8 mouse cellular contexts compared by ENCODE assay signal in the genomic region with DNA sequence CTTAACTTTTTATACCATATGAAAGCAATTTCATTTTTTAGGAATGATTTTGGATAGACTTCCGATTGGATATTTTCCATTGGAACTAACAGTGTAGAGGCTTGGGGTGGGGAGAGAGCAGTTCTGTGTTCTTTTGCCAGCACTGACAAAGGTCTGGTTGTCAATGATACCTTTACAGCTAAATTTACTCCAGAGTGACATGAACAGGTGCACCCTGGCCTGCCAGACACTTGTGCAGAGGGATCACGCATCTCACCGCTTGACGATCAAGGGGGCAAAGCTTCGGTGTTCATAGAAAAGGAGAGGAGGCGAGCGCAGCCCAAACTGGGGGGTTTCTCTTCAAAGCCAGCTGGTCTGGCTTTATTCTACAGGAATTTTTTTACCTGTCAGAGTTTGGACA. TPM values are rescaled to one million over a fixed set of nuclear protein-coding genes. Genes with fewer than 3 reads are reported as not detected.
DNase-seq lines count a peak whose midpoint lies in the region; ATAC-seq lines count a peak whose summit lies in the region.

A gene (plus strand): TSS at position 116 of the 400 bp plus-strand sequence.

- H3K36me3 ChIP-seq in intestine, embryonic 15.5 days = no peaks in the 10 kb centered on the region

- no peak within 1 kb of the TSS for H3K4me2 ChIP-seq in intestine, embryonic 15.5 days (replicated peaks)

- no peak for ATAC-seq in intestine, embryonic 15.5 days
- ATAC-seq in megakaryocyte-erythroid progenitor cell, adult 5-6 weeks (replicated peaks; ENCODE audit: low FRiP score, low TSS enrichment, poor library complexity, severe bottlenecking) = no peak

- no peak within 1 kb of the TSS for H3K4me3 ChIP-seq in intestine, embryonic 15.5 days (replicated peaks)

- no peak within 1 kb of the TSS for H3K27ac ChIP-seq in intestine, embryonic 15.5 days

- H3K9me3 ChIP-seq in intestine, embryonic 15.5 days = no peaks in the 10 kb centered on the region

- 90% methylated on average over 7 of the region's 7 CpGs for WGBS in intestine, embryonic 15.5 days

- no peak within 1 kb of the TSS for H3K9ac ChIP-seq in intestine, embryonic 15.5 days

- no peak for DNase-seq in urinary bladder, adult 2 months (ENCODE audit: low spot score)
- no peak for DNase-seq in urinary bladder, postnatal 4 days (ENCODE audit: low spot score in 2 of 2)
- DNase-seq in gastrocnemius, postnatal 36 days = peak; percentile 52 to 57
- no peak for DNase-seq in cerebellum, adult 11-12 months
- DNase-seq in testis, postnatal 10 days (ENCODE audit: low spot score) = no peak
- no peak for DNase-seq in ovary, postnatal 10 days (ENCODE audit: low spot score)

- intact Hi-C loops in gastrocnemius, postnatal 36 days (cut with DNase I) = no loop called here

- H3K4me1 ChIP-seq in intestine, embryonic 15.5 days (replicated peaks) = no peaks in the 10 kb centered on the region

- H3K27me3 ChIP-seq in intestine, embryonic 15.5 days (replicated peaks) = no peaks in the 10 kb centered on the region

RNA-seq across cellular contexts. Expression of the gene that starts here (rescaled TPM):
- polyA plus RNA-seq in urinary bladder, adult 2 months (2012; rRNA removed) = 12.2 and 17.0 TPM in 2 replicates
- total RNA-seq in gastrocnemius, postnatal 36 days (2021) = 100 to 1,000 TPM; 330 to 357 TPM
- 36.4 and 39.1 TPM in 2 replicates for polyA plus RNA-seq in intestine, embryonic 15.5 days (2015; fragmentation: Nextera tagmentation; extraction: Ambion mirVana)
- total RNA-seq in megakaryocyte-erythroid progenitor cell, adult 5-6 weeks (2014; fragmentation: Nextera tagmentation) = 29.5 and 36.6 TPM in 2 replicates
- total RNA-seq in megakaryocyte-erythroid progenitor cell, adult 5-6 weeks (2017) = 60.0 and 141 TPM in 2 replicates

Comparison
In these comparisons a context has a peak if more than half of its experiments do, and no peak if none do; other contexts are left out.
1. DNase-seq: peak in gastrocnemius, postnatal 36 days (2 of 2); none in urinary bladder, adult 2 months (single experiment), urinary bladder, postnatal 4 days (0 of 2), cerebellum, adult 11-12 months (single experiment), testis, postnatal 10 days (single experiment) and ovary, postnatal 10 days (single experiment).